Mouse (Mus musculus) megakaryocyte-erythroid progenitor cell, adult 5-6 weeks (primary cell): ENCODE measurements at regions not wholly inside any gene's neighbourhood (a gene's known extent, or its start where the extent isn't known, plus 50 kb on each side); places are given as distances from the start of the nearest gene placed in this dataset.

Experiments
- ATAC-seq: replicated peaks from 2 replicates; pipeline ENCODE4 v1.8.0; 2016; ENCODE audit warnings: mild to moderate bottlenecking, inconsistent platforms; ENCODE audit not compliant: severe bottlenecking, poor library complexity, low FRiP score, low TSS enrichment

GRCm38 (mm10) chr1:118741286-118741685 is 113.5 kb downstream of the Tfcp2l1 start:
- ATAC-seq: no peak

- ATAC-seq: no peak
Measured at GRCm38 (mm10) chr1:118748196-118748595, 120.5 kb downstream of the Tfcp2l1 start.

- ATAC-seq: no peak
Measured at GRCm38 (mm10) chr1:118752869-118753268, 125.1 kb downstream of the Tfcp2l1 start.

- ATAC-seq: no peak
Measured at GRCm38 (mm10) chr1:118756171-118756865, 128.6 kb downstream of the Tfcp2l1 start.

GRCm38 (mm10) chr1:118757340-118758030 is 129.7 kb downstream of the Tfcp2l1 start:
- no peak for ATAC-seq

GRCm38 (mm10) chr1:118758031-118758400 is 130.3 kb downstream of the Tfcp2l1 start:
- ATAC-seq: no peak

- ATAC-seq: peak; percentile 85
Measured at GRCm38 (mm10) chr1:118759141-118759932, 131.6 kb downstream of the Tfcp2l1 start.

- no peak for ATAC-seq
Measured at GRCm38 (mm10) chr1:118765525-118765924, 137.8 kb downstream of the Tfcp2l1 start.

- no peak for ATAC-seq
Measured at GRCm38 (mm10) chr1:118768831-118769230, 141.1 kb downstream of the Tfcp2l1 start.

GRCm38 (mm10) chr1:118772261-118772660 is 144.5 kb downstream of the Tfcp2l1 start:
- ATAC-seq: peak; percentile 87

GRCm38 (mm10) chr1:118776594-118777441 is 149.1 kb downstream of the Tfcp2l1 start:
- no peak for ATAC-seq
